Mouse (Mus musculus) lung, postnatal 0 days (tissue): ENCODE measurements around the gene Dclre1a.

Experiments used
- CTCF ChIP-seq: IDR thresholded peaks from 2 replicates; pipeline ENCODE4 v1.5.1; 2016; ENCODE audit warnings: antibody characterized with exemption, mild to moderate bottlenecking
- EP300 ChIP-seq: IDR thresholded peaks from 2 replicates; pipeline ENCODE4 v1.6.1; 2016; ENCODE audit warnings: antibody characterized with exemption, mild to moderate bottlenecking, control low read depth

DNA sequence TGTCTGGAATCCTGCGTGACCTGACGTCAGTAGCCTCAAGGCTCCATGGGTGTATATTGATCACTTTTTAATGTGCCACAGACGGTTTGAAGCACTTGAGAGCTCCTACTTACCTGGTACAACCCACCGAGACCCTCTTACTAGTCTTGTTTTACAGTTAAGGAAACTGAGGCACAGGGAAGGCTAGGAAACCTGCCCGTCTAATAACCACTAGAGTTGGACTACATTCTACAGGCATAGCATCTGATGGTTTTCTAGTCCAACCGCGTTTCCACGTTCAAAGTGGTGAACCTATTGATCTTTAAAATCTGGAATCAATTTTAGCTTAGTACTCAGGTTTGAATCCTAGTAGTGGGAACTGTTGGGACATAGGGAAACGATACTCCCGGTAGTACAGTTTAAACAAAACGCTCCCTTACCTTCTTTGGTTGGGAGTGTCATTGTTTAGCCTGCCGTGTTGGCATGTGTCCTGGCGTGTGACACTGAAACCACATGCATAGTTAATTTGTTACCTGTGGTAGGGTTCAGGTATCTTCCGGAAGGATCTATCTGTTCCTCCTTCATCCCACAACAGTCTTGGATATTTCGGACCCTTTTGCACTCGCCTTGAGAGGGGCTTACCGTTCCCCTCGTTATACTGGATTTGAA, 1.1 kb upstream of the Dclre1a start:
- TF ChIP-seq CTCF (no peak), EP300 (no peak)
